Mouse (Mus musculus): ENCODE measurements at regions not wholly inside any gene's neighbourhood (a gene's known extent, or its start where the extent isn't known, plus 50 kb on each side); places are given as distances from the start of the nearest gene placed in this dataset.

DNA sequence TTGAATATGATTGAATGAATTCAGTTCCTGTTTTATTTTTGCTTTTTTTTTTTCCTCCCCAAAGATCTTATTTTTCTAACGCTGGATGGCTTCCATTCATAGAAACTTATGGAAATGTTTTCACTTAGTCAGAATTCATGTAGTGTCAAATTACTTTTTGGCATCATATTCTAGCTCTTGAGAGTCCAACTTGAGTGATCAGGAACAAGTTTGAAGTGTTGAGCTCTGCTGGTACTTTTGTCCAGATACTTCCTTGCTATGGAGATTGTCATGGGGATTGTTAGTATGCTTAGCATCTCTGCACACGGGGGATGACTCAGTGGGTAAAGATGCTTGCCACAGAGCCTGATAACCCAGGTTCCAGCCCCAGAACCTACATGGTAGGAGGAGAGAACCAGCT, 84.1 kb downstream of the Tbx4 start:
- no peak for TF ChIP-seq CTCF (IDR thresholded peaks at IDR 0.05)
- TF ChIP-seq EP300 (IDR thresholded peaks at IDR 0.05), result no peak
